In the genomic region with DNA sequence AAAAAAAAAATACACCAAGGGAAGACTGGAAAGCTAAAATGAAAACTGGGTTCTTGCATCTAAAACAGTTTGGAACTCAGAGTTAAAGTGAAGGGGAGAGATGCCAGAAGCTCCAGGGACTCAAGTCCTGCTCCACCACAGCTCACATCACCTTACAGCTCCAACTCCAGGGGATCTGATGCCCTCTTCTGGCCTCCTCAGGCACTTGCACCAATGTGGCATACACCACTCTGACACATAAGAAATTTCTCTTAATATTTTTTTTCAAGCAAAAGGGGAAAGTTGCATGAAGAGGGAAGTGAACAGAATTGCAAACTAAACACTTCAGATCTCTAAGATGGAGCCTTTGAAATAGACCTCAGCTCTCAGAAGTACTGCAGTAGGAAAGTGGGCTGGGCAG, we compare ENCODE assay signal across 11 mouse cellular contexts. TPM values are rescaled to one million over a fixed set of nuclear protein-coding genes. Genes with fewer than 3 reads are reported as not detected.
A peak's percentile ranks its signal among the peaks of the same experiment; 100 is the strongest.
DNase-seq lines count a peak whose midpoint lies in the region; ATAC-seq and TF ChIP-seq lines count a peak whose summit lies in the region.
"Had no signal": no experiment of that assay in that cellular context is flagged by ENCODE, and none has a peak within 500 bp of the region (broad histone marks: within the 10 kb centered on the region; RNA-seq: fewer than 3 reads in every experiment).

No protein-coding gene starts in this region.

- H3K9me3 ChIP-seq in hindbrain, embryonic 12.5 days (replicated peaks): no peaks in the 10 kb centered on the region
- H3K9me3 ChIP-seq: hindbrain, embryonic 13.5 days; liver, embryonic 13.5 days had no signal

- no peaks in the 10 kb centered on the region for H3K4me1 ChIP-seq in lung, adult 2 months (ENCODE audit: control insufficient read depth, insufficient read depth, low read length)
- no peaks in the 10 kb centered on the region for H3K4me1 ChIP-seq in hindbrain, embryonic 12.5 days

- TF ChIP-seq POLR2A in lung, adult 2 months (IDR thresholded peaks at IDR 0.05; ENCODE audit: borderline replicate concordance, extremely low read depth, low read depth, low read length): no peak

- no peak overlapping the region for H3K4me3 ChIP-seq in lung, adult 2 months (replicated peaks; ENCODE audit: extremely low read depth, low read depth, low read length)
- H3K4me3 ChIP-seq in hindbrain, embryonic 12.5 days: no peak overlapping the region
- H3K4me3 ChIP-seq: hindbrain, embryonic 13.5 days; liver, embryonic 13.5 days had no signal

- peak; percentile 37 for DNase-seq in CD4-positive, CD25-positive, alpha-beta regulatory T cell, adult 2 months (ENCODE audit: low read depth, low spot score)
- no peak for DNase-seq in lung, adult 2 months
- DNase-seq in lung, postnatal 14 days: no peak
- peak; percentile 70 for DNase-seq in R1 (ENCODE audit: low read depth, low spot score)
- no peak for DNase-seq in adrenal gland, postnatal 4 days (ENCODE audit: low spot score in 2 of 2)
- DNase-seq: liver, embryonic 13.5 days; right cerebral cortex, postnatal 25 days had no signal

- no peak overlapping the region for H3K27ac ChIP-seq in hindbrain, embryonic 12.5 days
- H3K27ac ChIP-seq: hindbrain, embryonic 13.5 days; liver, embryonic 13.5 days had no signal

- no peaks in the 10 kb centered on the region; the same call in 1 of the 2 replicates for H3K36me3 ChIP-seq in hindbrain, embryonic 12.5 days

- no peaks in the 10 kb centered on the region for H3K27me3 ChIP-seq in hindbrain, embryonic 12.5 days
- H3K27me3 ChIP-seq: hindbrain, embryonic 13.5 days; liver, embryonic 13.5 days had no signal

- TF ChIP-seq CTCF in lung, adult 2 months (IDR thresholded peaks at IDR 0.05; ENCODE audit: insufficient read depth, low read length): peak; percentile 34; the same call in 1 of the 2 replicates

- no peak for ATAC-seq in CD4-positive, CD25-positive, alpha-beta regulatory T cell, adult 4 months
- peak; percentile 90 for ATAC-seq in megakaryocyte progenitor cell, adult 5-6 weeks (replicated peaks; ENCODE audit: poor library complexity)
- ATAC-seq in hindbrain, embryonic 12.5 days (ENCODE audit: low FRiP score): no peak

- H3K4me2 ChIP-seq in hindbrain, embryonic 12.5 days (replicated peaks): no peak overlapping the region
- H3K4me2 ChIP-seq: hindbrain, embryonic 13.5 days; liver, embryonic 13.5 days had no signal

- no peak overlapping the region for H3K9ac ChIP-seq in hindbrain, embryonic 12.5 days
- H3K9ac ChIP-seq: hindbrain, embryonic 13.5 days; liver, embryonic 13.5 days had no signal

RNA-seq across cellular contexts. Expression of a gene that starts 8.8 kb away (rescaled TPM):
- polyA plus RNA-seq in CD4-positive, CD25-positive, alpha-beta regulatory T cell, adult 4 months (2017; shearing (Covaris generic)): 1 to 10 TPM; 3.6 to 6.5 TPM
- polyA plus RNA-seq in lung, adult 2 months (2012; rRNA removed): 10.0 and 14.3 TPM in 2 replicates
- total RNA-seq in megakaryocyte progenitor cell, adult 5-6 weeks (2015): 10.0 and 12.0 TPM in 2 replicates
- 8.6 and 9.9 TPM in 2 replicates for total RNA-seq in megakaryocyte progenitor cell, adult 5-6 weeks (2017)
- total RNA-seq in adrenal gland, postnatal 4 days (2021): 10 to 100 TPM; 12.0 to 13.2 TPM
- polyA plus RNA-seq in hindbrain, embryonic 12.5 days (2016; fragmentation: Nextera tagmentation; extraction: Ambion mirVana): 17.7 and 22.0 TPM in 2 replicates

RNA-seq across cellular contexts. Expression of a gene that starts 31.7 kb away (rescaled TPM):
- polyA plus RNA-seq in CD4-positive, CD25-positive, alpha-beta regulatory T cell, adult 4 months (2017; shearing (Covaris generic)): 10 to 100 TPM; 81.0 to 98.1 TPM
- 42.2 and 48.3 TPM in 2 replicates for polyA plus RNA-seq in lung, adult 2 months (2012; rRNA removed)
- total RNA-seq in megakaryocyte progenitor cell, adult 5-6 weeks (2015): 45.9 and 54.0 TPM in 2 replicates
- 47.5 and 52.1 TPM in 2 replicates for total RNA-seq in megakaryocyte progenitor cell, adult 5-6 weeks (2017)
- 100 to 1,000 TPM; 119 to 124 TPM for total RNA-seq in adrenal gland, postnatal 4 days (2021)
- 121 and 124 TPM in 2 replicates for polyA plus RNA-seq in hindbrain, embryonic 12.5 days (2016; fragmentation: Nextera tagmentation; extraction: Ambion mirVana)

RNA-seq across cellular contexts. Expression of a gene that starts 32.6 kb away (rescaled TPM):
- polyA plus RNA-seq in CD4-positive, CD25-positive, alpha-beta regulatory T cell, adult 4 months (2017; shearing (Covaris generic)): 1 to 10 TPM; 1.0 TPM
- 39.3 and 101 TPM in 2 replicates for polyA plus RNA-seq in lung, adult 2 months (2012; rRNA removed)
- total RNA-seq in megakaryocyte progenitor cell, adult 5-6 weeks (2015): 0.42 and 1.1 TPM in 2 replicates
- 0.58 and 1.6 TPM in 2 replicates for total RNA-seq in megakaryocyte progenitor cell, adult 5-6 weeks (2017)
- total RNA-seq in adrenal gland, postnatal 4 days (2021): 10 to 100 TPM; 25.7 to 36.5 TPM
- polyA plus RNA-seq in hindbrain, embryonic 12.5 days (2016; fragmentation: Nextera tagmentation; extraction: Ambion mirVana): 14.7 and 14.8 TPM in 2 replicates

RNA-seq across cellular contexts. Expression of a gene that starts 46.8 kb away (rescaled TPM):
- polyA plus RNA-seq in CD4-positive, CD25-positive, alpha-beta regulatory T cell, adult 4 months (2017; shearing (Covaris generic)): 1 to 10 TPM; 6.9 to 8.8 TPM
- 66.5 and 74.9 TPM in 2 replicates for polyA plus RNA-seq in lung, adult 2 months (2012; rRNA removed)
- total RNA-seq in megakaryocyte progenitor cell, adult 5-6 weeks (2015): 27.3 and 40.7 TPM in 2 replicates
- total RNA-seq in megakaryocyte progenitor cell, adult 5-6 weeks (2017): 26.8 and 30.3 TPM in 2 replicates
- 10 to 100 TPM; 25.1 to 26.7 TPM for total RNA-seq in adrenal gland, postnatal 4 days (2021)
- 22.2 and 27.8 TPM in 2 replicates for polyA plus RNA-seq in hindbrain, embryonic 12.5 days (2016; fragmentation: Nextera tagmentation; extraction: Ambion mirVana)

Comparison
In these comparisons a context has a peak if more than half of its experiments do, and no peak if none do; other contexts are left out.
1. DNase-seq: peak in CD4-positive, CD25-positive, alpha-beta regulatory T cell, adult 2 months (single experiment) and R1 (single experiment); none in lung, adult 2 months (single experiment), lung, postnatal 14 days (single experiment) and adrenal gland, postnatal 4 days (0 of 2).